In the genomic region with DNA sequence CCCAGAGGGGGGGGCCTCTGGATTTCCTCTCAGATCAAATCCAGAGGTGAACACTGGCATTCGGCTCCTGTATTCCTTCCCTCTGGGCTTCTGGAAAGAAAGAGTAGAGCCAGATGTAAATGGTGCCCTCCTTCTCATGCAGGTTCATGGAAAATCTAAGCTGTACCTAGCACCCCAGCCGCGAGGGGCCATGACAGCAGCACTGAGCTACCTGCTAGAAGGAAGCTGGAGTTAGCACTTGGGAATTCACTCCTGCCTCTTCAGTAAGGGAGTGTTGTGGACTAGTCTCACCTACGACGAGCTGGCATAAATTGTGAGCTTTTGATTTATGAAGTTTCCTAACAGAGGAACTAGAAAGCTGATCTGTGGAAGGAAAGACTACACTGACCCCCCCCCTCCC, we compare ENCODE assay signal across 10 mouse cellular contexts. TPM values are rescaled to one million over a fixed set of nuclear protein-coding genes. Genes with fewer than 3 reads are reported as not detected.
A peak's percentile ranks its signal among the peaks of the same experiment; 100 is the strongest.
DNase-seq lines count a peak whose midpoint lies in the region; ATAC-seq and TF ChIP-seq lines count a peak whose summit lies in the region.
"Had no signal": no experiment of that assay in that cellular context is flagged by ENCODE, and none has a peak within 500 bp of the region (broad histone marks: within the 10 kb centered on the region; RNA-seq: fewer than 3 reads in every experiment).

No protein-coding gene starts in this region.

- H3K36me3 ChIP-seq in lung, embryonic 16.5 days (ENCODE audit: control insufficient read depth, insufficient read depth, low read length) = no peaks in the 10 kb centered on the region
- no peaks in the 10 kb centered on the region for H3K36me3 ChIP-seq in stomach, embryonic 15.5 days
- H3K36me3 ChIP-seq: liver, embryonic 15.5 days had no signal

- no peaks in the 10 kb centered on the region for H3K9me3 ChIP-seq in lung, embryonic 16.5 days (ENCODE audit: control insufficient read depth, low read length)
- H3K9me3 ChIP-seq in stomach, embryonic 15.5 days = no peaks in the 10 kb centered on the region
- H3K9me3 ChIP-seq: liver, embryonic 15.5 days had no signal

- H3K27me3 ChIP-seq in lung, embryonic 16.5 days (ENCODE audit: control insufficient read depth, insufficient read depth, low read depth, low read length) = no peaks in the 10 kb centered on the region
- H3K27me3 ChIP-seq in stomach, embryonic 15.5 days (replicated peaks) = no peaks in the 10 kb centered on the region
- H3K27me3 ChIP-seq: liver, embryonic 15.5 days had no signal

- intact Hi-C loops in gastrocnemius, adult 2 months (cut with DNase I) = no loop called here
- intact Hi-C loops in gastrocnemius, postnatal 36 days (cut with DNase I) = no loop called here
- intact Hi-C loops in left cerebral cortex, postnatal 36 days (cut with DNase I) = loop anchor here (2.0 kb wide), 1 partner anchor 29 kb away; no protein-coding TSS in a partner anchor

- ATAC-seq in lung, embryonic 16.5 days (ENCODE audit: low read depth) = peak; percentile 45; the same call in 1 of the 2 replicates
- ATAC-seq in stomach, embryonic 15.5 days (ENCODE audit: insufficient read depth, low FRiP score, low read depth) = no peak

- peak overlapping the region; percentile 90 for H3K27ac ChIP-seq in gastrocnemius, adult 2 months
- peak overlapping the region; percentile 96 for H3K27ac ChIP-seq in lung, embryonic 16.5 days (ENCODE audit: low read length)
- H3K27ac ChIP-seq in stomach, embryonic 15.5 days = peak overlapping the region; percentile 79; the same call in 1 of the 2 replicates
- H3K27ac ChIP-seq: liver, embryonic 15.5 days had no signal

- TF ChIP-seq POLR2A in lung, adult 2 months (IDR thresholded peaks at IDR 0.05; ENCODE audit: borderline replicate concordance, extremely low read depth, low read depth, low read length) = no peak

- 52% methylated on average over 5 of the region's 5 CpGs for WGBS in lung, adult 2 months
- 54% methylated on average over 5 of the region's 5 CpGs for WGBS in lung, embryonic 16.5 days
- WGBS in stomach, embryonic 15.5 days = 56% methylated on average over 5 of the region's 5 CpGs

- no peak for DNase-seq in gastrocnemius, adult 2 months
- DNase-seq in gastrocnemius, postnatal 36 days = no peak
- peak; percentile 21 to 48 for DNase-seq in lung, adult 18-20 months
- DNase-seq in lung, adult 2 months = no peak
- DNase-seq in B cell, adult 2 months = no peak
- no peak for DNase-seq in left cerebral cortex, postnatal 36 days (ENCODE audit: low spot score in 2 of 2)

- H3K4me3 ChIP-seq in gastrocnemius, adult 2 months = peak overlapping the region; percentile 56
- H3K4me3 ChIP-seq in lung, adult 2 months (replicated peaks; ENCODE audit: extremely low read depth, low read depth, low read length) = no peak overlapping the region
- no peak overlapping the region for H3K4me3 ChIP-seq in lung, embryonic 16.5 days (ENCODE audit: low read length)
- no peak overlapping the region for H3K4me3 ChIP-seq in stomach, embryonic 15.5 days (replicated peaks)
- H3K4me3 ChIP-seq: liver, embryonic 15.5 days had no signal

- no peak for TF ChIP-seq CTCF in gastrocnemius, adult 2 months (IDR thresholded peaks at IDR 0.05)
- no peak for TF ChIP-seq CTCF in lung, adult 2 months (IDR thresholded peaks at IDR 0.05; ENCODE audit: insufficient read depth, low read length)

- 0 out of 2 replicates have a peak overlapping the region, but pooled peaks have one; percentile 35 for H3K9ac ChIP-seq in lung, embryonic 16.5 days (ENCODE audit: low read length)
- H3K9ac ChIP-seq in stomach, embryonic 15.5 days = 0 out of 2 replicates have a peak overlapping the region, but pooled peaks have one; percentile 4
- H3K9ac ChIP-seq: liver, embryonic 15.5 days had no signal

- H3K4me1 ChIP-seq in lung, adult 2 months (ENCODE audit: control insufficient read depth, insufficient read depth, low read length) = peaks cover 6% of the 10 kb centered on the region
- no peaks in the 10 kb centered on the region; the same call in 1 of the 2 replicates for H3K4me1 ChIP-seq in lung, embryonic 16.5 days (replicated peaks; ENCODE audit: control insufficient read depth, insufficient read depth, low read length)
- peaks cover 11% of the 10 kb centered on the region; the same call in 1 of the 2 replicates for H3K4me1 ChIP-seq in stomach, embryonic 15.5 days
- H3K4me1 ChIP-seq: liver, embryonic 15.5 days had no signal

- peak overlapping the region; percentile 28 for H3K4me2 ChIP-seq in lung, embryonic 16.5 days (ENCODE audit: low read depth, low read length)
- H3K4me2 ChIP-seq in stomach, embryonic 15.5 days = peak overlapping the region; percentile 22; the same call in 1 of the 2 replicates
- H3K4me2 ChIP-seq: liver, embryonic 15.5 days had no signal

RNA-seq across cellular contexts. Expression of gene Txndc2, which starts 1.6 kb away (rescaled TPM):
- total RNA-seq in gastrocnemius, adult 2 months (2021) = not detected
- total RNA-seq in gastrocnemius, postnatal 36 days (2021) = not detected
- 0.06 and 0.09 TPM in 2 replicates for polyA plus RNA-seq in lung, adult 2 months (2012; rRNA removed)
- polyA plus RNA-seq in lung, embryonic 16.5 days (2015; fragmentation: Nextera tagmentation; extraction: Ambion mirVana) = not detected in 2 replicates
- not detected in 2 replicates for polyA plus RNA-seq in stomach, embryonic 15.5 days (2015; fragmentation: Nextera tagmentation; extraction: Ambion mirVana)
- under 1 TPM in 1 of 2 experiments, not detected in 1; 0.30 TPM for total RNA-seq in left cerebral cortex, postnatal 36 days (2021)
- total RNA-seq: heart, postnatal 25 days had no signal
- polyA plus RNA-seq: liver, embryonic 15.5 days had no signal

RNA-seq across cellular contexts. Expression of gene Vapa, which starts 30.2 kb away (rescaled TPM):
- total RNA-seq in gastrocnemius, adult 2 months (2021) = 100 to 1,000 TPM; 131 to 146 TPM
- 100 to 1,000 TPM; 125 to 128 TPM for total RNA-seq in gastrocnemius, postnatal 36 days (2021)
- 40.3 and 68.3 TPM in 2 replicates for polyA plus RNA-seq in lung, adult 2 months (2012; rRNA removed)
- polyA plus RNA-seq in lung, embryonic 16.5 days (2015; fragmentation: Nextera tagmentation; extraction: Ambion mirVana) = 174 and 178 TPM in 2 replicates
- polyA plus RNA-seq in stomach, embryonic 15.5 days (2015; fragmentation: Nextera tagmentation; extraction: Ambion mirVana) = 204 and 207 TPM in 2 replicates
- total RNA-seq in left cerebral cortex, postnatal 36 days (2021) = 100 to 1,000 TPM; 157 to 164 TPM

Comparison
In these comparisons a context has a peak if more than half of its experiments do, and no peak if none do; other contexts are left out.
1. DNase-seq: peak in lung, adult 18-20 months (2 of 2); none in gastrocnemius, adult 2 months (single experiment), gastrocnemius, postnatal 36 days (0 of 2), lung, adult 2 months (single experiment), B cell, adult 2 months (0 of 2) and left cerebral cortex, postnatal 36 days (0 of 2).
2. Peak in every context shown above with its lines, with median percentiles within 50 percentile points of each other: H3K27ac ChIP-seq.